Mouse (Mus musculus): ENCODE measurements around the gene Supt20.
"Not testable (repeated sequence)": the region's sequence is repeated elsewhere in the genome, so short reads cannot be mapped to it uniquely, and the experiment has no call there.

The Supt20 gene

DNA sequence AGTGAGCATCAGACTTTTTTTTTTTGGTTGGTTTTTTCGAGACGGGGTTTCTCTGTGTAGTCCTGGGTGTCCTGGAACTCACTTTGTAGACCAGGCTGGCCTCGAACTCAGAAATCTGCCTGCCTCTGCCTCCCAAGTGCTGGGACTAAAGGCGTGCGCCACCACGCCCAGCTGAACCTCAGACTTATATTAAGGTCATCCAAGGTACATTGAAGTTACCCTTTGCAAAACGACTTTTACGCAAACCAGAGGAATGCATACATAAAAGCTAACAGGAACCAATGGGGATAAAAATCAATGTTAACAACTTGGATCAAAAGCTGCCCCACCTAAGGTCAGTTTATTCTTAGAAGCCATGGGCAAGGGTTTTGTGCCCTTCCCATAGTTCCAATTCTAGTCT, 11.5 kb downstream of the Supt20 start:
- DNase-seq (ENCODE audit: low read depth, low spot score): not testable (repeated sequence)

DNA sequence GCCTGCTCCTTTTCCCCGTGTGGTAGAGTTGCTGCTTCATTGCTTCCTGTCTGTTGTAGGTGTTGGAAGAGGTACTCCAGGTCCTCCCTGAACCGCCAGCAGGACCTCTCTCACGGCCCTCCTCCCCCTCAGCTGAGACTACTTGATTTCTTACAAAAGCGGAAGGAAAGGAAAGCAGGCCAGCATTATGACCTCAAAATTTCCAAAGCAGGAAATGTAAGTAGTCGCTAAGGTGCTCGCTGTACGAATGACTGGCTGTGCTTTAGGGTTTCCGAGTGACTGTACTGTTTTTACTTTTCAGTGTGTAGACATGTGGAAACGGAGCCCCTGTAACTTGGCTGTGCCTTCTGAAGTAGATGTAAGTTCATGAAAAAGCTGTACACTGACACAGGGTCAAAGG, 16.4 kb downstream of the Supt20 start:
- DNase-seq (ENCODE audit: low read depth, low spot score): peak; percentile 78

DNA sequence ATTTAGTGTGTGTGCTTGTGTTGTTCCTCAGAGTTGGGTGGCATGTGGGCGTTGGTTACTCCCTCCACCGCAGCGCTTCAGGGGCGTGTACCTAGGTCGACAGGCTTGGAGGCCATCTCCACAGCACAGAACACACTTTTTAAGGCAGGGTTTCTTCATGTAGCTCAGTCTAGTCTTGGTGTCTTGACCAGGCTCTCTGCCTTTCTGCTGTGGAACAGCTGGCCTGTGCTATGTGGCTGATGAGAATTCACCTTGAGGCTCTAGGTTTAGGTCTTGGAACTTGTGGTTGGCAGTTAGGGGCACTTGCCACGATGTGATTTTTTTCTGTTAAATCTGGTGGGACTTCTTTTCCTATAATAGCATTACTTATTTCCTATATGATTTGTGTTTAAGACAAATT, 21.6 kb downstream of the Supt20 start, which contains the start of gene Gm21958:
TSS of gene Gm21958 (minus strand) at position 101 of the 400 bp plus-strand sequence.
- DNase-seq (ENCODE audit: low read depth, low spot score): no peak

DNA sequence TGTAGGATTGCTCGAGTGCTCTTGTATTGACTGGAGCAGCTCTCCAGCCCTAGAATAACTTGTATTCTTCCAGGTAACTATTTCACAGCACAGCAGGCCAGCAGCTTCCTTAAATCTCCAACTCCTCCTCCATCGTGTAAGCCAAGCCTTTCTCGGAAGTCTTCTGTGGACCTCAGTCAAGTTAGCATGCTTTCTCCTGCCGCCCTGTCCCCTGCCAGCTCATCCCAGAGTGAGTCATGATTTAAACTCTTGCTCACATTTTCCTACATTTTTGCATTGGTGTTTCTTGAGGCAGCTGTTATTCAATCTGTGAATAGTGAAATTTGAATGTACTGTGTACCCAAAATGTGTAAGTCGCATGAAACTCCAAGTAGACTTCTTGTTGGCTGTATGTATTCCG, 22.9 kb downstream of the Supt20 start:
- no peak for DNase-seq (ENCODE audit: low read depth, low spot score)

DNA sequence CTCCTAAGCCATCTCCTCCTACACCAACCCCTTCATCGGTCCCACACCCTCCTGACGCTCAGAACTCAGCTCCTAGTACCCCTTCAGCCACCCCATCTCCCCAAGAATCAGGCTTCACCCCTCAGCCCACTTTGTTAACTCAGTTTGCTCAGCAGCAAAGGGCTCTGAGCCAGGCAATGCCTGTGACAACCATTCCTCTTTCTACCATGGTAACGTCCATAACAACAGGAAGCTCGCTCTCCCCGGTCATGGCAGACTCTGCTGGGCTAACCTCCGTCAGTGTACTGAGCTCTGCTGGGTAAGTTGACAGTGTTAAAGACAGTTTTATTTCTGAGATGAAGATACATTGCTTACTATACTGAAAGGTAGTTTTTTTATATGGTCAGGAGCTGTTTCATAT, 24.7 kb downstream of the Supt20 start:
- no peak for DNase-seq (ENCODE audit: low read depth, low spot score)

DNA sequence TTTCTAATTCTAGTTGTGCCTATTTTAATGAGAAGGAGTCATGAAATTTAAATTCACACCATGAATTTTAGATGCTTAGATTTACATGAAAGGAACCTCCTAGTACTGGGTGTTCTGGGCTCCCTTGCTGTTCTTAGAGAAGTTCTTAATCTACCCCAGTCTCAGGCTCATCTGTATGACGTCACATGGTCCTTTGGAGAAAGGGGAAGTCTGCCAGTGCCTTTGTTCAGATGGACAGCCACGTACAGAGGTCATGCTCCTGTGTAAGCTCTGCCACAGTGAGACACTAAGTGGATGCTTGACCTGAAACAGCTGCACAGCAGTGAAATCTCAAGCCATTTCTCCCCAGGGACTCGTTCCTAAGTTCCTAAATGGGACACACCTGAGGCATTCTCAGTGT, 26.3 kb downstream of the Supt20 start:
- DNase-seq (ENCODE audit: low read depth, low spot score): no peak

DNA sequence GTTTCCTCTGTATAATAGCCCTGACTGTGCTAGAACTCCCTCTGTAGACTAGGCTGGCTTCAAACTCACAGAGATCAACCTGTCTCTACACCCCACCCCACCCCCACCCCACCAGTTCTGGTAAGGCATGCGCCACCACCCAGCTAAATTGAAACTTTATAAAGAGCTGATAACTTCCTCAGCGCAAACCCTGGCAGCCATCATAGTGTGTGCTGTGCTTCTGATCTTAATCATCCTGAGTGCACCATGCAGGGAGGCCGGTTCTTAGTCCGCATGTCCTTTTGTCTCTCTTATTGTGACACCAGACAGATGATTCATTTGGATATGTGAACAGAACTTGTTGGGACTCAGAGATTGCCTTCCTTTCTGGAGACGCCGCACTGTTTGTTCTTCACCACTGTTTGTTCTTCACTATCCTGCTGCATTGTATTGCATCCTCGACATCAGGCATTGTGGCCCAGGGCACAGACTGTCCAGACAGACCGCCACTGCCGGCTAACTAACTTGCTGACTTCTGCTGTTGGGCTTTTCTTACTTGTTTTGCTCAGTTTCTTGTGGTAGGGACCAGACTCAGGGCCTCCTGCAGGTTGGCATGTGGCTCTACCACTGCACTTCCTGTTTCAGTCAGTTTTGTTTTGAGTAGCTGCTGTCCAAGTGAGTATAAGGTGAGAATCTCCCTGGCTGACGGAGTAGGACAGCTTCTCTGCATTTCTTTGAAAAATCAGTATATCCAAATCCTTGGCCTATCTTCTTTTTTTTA, 31.3 kb downstream of the Supt20 start:
- peak; percentile 81 for DNase-seq (ENCODE audit: low read depth, low spot score)

DNA sequence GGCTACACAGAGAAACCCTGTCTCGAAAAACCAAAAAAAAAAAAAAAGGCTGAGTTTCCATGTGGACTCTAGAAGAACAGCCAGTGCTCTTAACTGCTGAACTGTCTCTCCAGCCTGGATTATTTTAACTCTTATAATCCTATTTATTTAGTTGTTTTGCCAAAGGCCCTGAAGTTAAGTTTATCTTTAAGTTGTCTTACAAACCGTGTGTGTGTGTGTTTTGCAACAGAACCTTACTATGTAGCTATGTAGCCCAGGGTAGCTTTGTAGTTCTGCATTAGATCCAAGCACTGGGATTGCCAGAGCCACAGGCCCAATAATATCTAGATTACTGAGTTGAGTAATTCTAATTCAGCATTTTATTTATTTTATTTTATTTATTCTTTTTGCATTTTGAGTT, 32.7 kb downstream of the Supt20 start:
- DNase-seq (ENCODE audit: low read depth, low spot score): no peak

DNA sequence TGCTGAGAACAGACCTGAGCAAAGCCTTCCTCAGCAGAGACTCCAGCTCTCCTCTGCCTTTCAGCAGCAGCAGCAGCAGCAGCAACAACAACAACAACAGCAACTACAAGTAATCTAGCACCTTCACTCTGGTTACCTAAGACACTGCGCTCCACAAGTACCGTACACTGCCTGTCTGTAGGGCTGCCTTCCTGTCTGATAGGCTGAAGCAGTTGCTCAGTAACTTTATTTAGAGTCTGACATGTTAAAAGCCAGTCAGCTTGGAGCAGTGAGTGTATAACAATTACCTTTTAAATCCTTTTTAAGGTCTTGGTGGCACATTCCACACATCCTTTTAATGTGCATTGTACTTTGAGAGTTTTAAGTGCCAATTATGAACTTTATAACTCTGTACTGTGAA, 35.0 kb downstream of the Supt20 start:
- DNase-seq (ENCODE audit: low read depth, low spot score): no peak

DNA sequence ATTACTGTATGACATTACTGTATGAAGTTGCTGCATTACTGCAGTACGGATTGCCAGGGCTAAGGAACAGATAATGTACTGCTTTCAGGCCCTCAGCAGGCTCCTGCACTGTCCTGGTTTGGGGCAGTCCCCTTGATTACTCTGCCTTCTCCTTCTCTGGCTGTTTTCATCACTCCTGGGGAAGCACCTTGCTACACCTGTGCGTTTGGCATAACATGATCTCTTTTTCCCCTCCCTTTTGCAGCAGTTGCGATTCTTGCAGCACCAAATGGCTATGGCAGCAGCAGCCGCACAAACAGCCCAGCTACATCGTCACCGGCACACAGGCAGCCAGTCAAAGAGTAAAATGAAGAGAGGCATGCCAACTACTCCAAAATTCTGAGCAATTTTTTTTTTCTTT, 35.5 kb downstream of the Supt20 start:
- no peak for DNase-seq (ENCODE audit: low read depth, low spot score)

DNA sequence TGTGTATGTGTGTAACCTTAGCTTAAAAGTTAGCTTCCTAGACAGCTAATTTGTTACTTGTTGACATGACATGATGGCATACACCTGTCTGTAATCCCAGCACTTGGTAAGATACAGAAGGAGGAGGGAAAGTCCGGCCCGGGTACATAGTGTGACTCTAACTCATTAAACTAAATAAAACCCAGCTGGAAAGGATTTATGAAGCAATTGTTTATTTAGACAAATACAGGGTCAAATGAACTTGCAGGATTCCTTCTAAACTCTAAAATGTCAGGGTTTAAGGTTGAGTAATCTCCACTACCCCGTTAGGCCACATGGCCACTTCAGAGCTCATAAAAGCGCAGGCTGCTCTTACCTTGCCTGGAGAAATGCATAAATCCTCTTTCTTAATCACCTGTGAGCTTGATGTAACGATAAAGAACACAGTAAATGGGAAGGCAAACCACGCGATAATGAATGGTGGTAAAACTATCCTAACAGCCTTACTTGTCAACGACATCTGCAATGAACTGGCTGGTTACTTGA, 39.1 kb downstream of the Supt20 start:
- no peak for DNase-seq (ENCODE audit: low read depth, low spot score)

DNA sequence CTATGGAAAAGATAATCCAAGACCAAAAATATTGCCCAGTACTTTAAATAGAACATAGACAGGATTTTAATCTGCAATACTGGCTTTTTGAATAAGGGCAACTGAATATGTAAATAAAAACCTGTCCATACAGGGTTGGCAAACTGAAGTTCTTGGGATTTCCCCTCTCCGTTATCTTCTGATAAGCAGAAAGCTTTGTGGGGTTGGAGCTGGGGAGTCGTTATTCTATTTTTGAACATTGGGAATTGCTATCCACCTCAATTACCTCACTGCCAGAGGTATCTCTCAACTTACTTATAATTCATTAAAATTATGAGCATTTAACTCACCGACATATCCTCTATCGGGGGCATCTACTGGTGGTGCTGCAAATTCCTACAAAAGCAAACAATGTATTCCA, 39.8 kb downstream of the Supt20 start:
- no peak for DNase-seq (ENCODE audit: low read depth, low spot score)

DNA sequence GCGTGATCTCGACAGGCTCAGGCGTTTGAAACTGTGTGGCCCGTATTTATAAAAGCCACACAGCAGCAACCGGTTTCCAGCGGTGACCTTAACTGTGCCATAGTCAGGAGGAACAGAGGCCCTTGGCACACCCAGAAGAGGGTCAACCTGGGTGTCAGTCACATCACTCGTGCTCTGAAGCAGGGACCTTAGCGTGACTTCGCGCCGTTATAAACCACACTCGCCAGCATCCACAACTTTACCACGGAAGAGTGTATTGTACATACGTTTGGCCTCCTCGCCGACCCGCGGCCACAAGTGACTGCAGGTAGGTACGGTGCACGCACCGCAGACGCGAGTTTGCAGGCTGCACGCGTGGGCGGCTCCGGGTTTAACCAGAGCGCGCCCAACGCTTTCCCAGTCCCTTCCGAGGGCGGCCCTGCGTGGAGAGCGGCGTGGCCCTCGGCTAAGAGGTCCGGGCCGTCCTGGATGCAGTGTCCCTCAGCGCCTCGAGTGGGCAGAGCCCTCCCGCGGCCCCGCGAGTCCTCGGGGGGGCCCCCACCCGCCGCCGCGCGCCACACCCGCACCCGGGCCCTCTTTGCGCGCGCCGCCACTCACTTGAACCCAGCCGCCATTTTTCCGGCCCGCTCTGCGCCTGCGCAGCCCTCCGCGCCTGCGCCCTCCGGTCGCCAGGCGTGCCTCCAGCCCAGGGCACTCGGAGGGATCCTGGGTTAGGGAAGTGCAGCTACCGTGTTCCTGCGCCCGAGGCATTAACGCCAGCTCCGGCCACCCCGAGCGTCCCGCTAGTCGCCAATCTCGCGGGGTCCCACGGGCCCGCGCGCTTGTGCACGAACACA, 42.0 kb downstream of the Supt20 start:
- DNase-seq (ENCODE audit: low read depth, low spot score): peak; percentile 94

DNA sequence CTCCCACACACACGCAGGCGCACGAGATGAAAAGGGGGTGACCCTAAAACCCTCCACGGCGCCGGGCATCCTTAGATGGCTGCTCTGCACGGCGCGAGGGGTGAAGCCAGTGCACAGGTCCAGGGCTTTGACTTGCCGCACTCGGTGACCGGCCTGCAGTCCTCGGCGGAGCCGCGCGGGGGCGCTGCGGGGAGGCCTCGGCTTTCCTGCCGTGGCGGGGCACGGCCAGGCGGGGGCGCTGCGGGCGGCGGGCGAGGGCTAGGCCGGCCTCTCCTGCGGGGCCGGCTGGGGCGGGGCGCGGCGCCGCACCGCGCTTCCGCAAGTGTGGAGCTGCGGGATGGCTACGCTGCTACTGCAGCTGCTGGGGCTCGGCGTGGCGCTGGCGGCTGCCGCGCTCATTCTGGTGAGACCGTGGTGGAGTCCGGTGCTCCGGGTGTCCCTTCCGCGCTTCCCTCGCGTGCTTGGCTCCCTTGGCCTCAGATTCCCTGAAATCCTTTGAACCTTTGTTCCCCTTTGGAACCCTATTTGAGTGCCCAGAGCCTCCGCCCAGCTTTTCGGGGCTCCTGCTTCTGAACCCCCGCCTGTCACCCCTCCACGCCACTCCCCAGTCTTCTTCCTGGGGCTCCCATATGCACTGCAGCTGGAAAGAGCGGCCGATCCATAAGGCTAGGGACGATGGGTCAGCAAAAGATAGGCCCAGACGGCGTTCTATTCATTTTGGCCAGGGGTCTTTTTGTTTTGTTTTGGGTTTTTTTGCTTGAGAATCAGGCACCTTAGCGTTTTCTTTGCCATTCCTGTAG, 42.8 kb downstream of the Supt20 start, which contains the start of the genes Exosc8 and Alg5:
TSS of gene Exosc8 (minus strand) at position 147 of the 800 bp plus-strand sequence.
TSS of gene Alg5 (plus strand) at position 293 of the 800 bp plus-strand sequence.
- peak; percentile 90 for DNase-seq (ENCODE audit: low read depth, low spot score)

DNA sequence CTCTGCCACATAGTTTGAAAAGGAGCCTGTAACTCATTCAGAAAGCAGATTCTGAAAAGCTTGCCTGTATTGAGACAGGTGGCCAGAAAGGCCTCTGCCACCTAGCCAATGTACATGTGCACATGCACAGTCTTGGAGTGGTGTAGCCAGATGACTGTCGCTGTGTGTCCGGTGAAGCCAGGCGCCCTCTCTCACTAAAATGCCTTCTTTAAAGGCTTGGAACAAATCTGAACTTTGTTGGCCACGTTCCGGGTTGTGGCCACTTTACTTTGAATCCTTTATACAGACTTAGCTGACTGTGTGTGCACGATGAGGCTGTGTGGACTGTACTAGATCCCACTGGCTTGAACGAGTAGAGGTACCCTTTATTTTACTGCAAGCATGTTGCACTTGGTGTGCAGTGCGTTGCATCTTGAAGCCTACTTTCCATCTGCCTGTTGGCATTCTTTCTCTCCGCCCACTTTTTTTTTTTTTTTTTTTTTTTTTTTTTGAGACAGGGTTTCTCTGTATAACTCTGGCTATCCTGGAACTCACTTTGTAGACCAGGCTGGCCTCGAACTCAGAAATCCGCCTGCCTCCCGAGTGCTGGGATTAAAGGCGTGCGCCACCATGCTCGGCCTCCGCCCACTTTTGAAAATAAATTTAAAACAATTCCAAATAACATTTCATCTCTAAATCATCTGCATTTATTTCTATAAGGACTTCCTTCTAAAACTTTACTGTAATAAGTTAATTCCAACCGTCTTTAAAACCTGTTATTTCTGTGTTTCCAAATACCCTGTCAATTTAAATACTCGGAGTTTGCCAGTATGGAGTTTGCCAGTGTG, 43.7 kb downstream of the Supt20 start:
- peak; percentile 25 for DNase-seq (ENCODE audit: low read depth, low spot score)

DNA sequence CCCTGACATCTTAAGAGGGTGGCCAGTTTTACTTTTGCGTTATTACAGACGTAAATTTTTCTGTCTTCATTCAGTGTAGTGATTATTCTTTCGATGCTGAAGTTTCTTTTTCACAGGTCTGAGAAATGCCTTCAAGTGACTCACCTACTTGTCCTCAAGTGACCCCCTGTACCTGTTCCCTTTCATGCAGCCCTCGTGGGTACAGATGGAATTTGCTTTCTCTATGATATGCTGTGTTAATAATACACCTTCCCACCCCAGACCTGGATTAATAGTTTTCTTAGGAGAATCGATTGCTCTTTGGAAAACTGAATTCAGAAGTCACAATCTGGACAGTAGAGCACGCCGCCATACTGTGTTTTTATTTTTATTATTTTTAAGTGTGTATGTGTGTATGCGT, 44.7 kb downstream of the Supt20 start:
- DNase-seq (ENCODE audit: low read depth, low spot score): no peak

DNA sequence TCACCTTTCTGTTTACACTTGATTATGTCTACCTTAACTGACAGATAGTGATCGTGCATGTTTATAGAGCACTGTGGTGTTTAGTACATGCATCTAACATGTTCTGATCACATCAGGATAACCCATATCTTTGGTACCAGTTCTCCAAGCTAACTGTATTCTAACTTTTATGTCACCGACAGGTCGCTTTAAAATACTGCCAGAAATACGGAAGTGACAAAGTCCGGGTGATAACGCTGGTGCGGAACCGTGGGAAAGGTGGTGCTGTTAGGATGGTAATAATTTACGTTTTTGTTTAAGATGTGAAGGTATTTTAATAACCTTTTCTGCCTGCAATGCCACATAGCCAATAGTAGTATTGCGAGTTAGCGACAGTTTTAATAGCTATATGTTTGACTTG, 49.4 kb downstream of the Supt20 start:
- DNase-seq (ENCODE audit: low read depth, low spot score): no peak

DNA sequence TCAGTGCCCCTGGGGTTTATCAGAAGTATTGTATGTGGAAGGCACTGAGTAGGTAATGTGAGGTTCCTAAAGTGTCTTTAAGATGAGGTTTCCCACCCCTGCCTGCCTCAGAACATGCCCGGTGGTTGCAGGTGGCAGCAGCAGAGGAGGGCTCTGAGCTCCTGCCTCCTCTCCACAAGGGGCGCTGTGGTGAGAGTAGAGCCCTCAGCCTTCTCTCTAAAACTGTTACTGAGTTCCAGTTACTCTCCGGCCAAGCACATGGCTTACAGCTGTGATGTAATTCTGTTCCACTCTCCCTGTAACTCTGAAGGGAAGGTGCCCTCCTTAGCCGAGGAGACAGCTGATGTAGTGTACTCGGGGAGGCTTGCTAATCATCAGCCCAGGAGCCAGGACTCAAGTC, 53.2 kb downstream of the Supt20 start:
- DNase-seq (ENCODE audit: low read depth, low spot score): no peak

DNA sequence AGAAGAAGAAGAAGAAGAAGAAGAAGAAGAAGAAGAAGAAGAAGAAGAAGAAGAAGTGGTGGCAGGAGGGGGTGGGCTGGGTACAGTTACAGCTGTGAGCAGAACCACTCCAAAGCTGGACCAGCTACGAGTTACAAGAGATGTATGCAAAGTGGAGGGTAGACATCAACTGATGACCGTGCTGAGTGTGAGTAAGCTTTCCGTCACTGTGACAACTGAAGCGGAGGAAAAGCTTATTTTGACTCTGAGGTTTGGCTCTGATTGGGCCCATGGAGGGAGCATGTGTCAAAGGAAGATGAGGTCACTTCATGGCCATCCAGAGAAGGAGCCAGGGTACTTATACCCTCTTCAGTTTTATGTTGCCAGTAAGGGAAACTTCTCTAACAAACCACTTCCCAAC, 60.8 kb downstream of the Supt20 start:
- no peak for DNase-seq (ENCODE audit: low read depth, low spot score)

DNA sequence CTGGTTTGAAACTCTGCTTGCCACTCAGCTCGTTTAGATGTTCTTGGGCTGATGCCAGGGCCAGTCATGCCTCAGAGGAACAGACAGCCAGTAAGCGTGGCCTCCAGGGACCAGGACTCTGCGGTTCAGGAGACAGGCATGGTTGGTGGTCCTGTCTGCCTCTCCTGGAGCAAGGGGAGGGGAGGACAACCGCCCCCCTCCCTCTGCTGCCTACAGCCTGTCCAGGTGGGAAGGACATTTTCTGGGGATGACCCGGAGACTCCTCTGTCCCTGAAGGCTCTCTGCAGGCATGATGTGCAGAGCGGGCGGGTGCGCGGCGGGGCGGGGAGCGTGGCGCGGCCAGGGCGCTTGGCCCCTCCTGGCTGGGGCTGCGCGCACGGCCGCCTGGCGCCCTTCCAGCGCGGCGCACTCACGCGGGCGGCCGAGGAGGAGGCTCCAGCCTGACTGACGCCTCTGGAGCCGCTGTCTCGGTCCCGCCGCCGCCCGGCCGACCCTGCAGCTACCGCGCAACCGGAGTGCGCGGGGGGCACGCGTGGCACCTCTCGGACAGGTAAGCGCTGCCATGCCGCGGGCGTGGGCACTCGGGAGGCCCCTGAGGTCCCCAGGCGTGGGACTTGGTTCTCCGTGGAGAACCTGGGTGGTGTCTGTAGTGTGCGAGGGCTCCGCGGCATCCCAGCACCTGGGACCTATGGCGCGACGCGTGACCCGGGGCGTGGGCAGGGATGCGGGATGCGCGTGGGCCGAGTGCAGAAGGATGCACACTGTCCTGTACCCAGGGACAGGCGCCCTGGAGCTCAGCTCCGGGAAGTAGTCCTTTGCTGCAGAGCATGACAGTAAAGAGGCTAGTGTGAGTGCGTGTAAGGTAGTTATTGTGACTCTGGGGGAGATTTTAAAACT, 62.8 kb downstream of the Supt20 start, which contains the start of gene Smad9:
TSS of gene Smad9 (plus strand) at position 438 of the 897 bp plus-strand sequence.
- no peak for DNase-seq (ENCODE audit: low read depth, low spot score)

Measured in CD4-positive helper T cell, adult 2 months (primary cell).